Mouse (Mus musculus) bone marrow macrophage, adult 2 months (primary cell): ENCODE measurements around the gene Acsm1. TPM values are rescaled to one million over a fixed set of nuclear protein-coding genes. Genes with fewer than 3 reads are reported as not detected.
"Not testable (repeated sequence)": the region's sequence is repeated elsewhere in the genome, so short reads cannot be mapped to it uniquely, and the experiment has no call there.

ENCODE experiments used
- H3K27ac ChIP-seq: 2 replicates; pipeline ENCODE4 v1.5.1; 2012; ENCODE audit warnings: low read depth, low read length; ENCODE audit not compliant: insufficient read depth
- H3K4me1 ChIP-seq: 2 replicates; pipeline ENCODE4 v1.6.1; 2012; ENCODE audit warnings: low read length; ENCODE audit not compliant: control insufficient read depth, insufficient read depth
- H3K4me3 ChIP-seq: 2 replicates; pipeline ENCODE4 v1.5.1; 2012; ENCODE audit warnings: mild to moderate bottlenecking, low read length, moderate library complexity; ENCODE audit not compliant: insufficient read depth
- CTCF ChIP-seq: IDR thresholded peaks from 2 replicates; pipeline ENCODE4 v1.5.1; 2012; ENCODE audit warnings: low read depth, mild to moderate bottlenecking, low read length, moderate library complexity
- POLR2A ChIP-seq: IDR thresholded peaks from 2 replicates; pipeline ENCODE4 v1.6.1; 2012; ENCODE audit warnings: mild to moderate bottlenecking, low read depth, low read length, borderline replicate concordance
- polyA plus RNA-seq: library from polyadenylated mRNA; stranded (reverse); fragments of >200 nt; gene quantifications from 2 replicates; pipeline ENCODE4 v1.2.4, GENCODE M21; 2012; ENCODE audit not compliant: missing spikeins, insufficient read depth, insufficient read length

The Acsm1 gene
- polyA plus RNA-seq = not detected in 2 replicates

- no peak within 1 kb of the TSS for H3K4me3 ChIP-seq
- H3K27ac ChIP-seq = no peak within 1 kb of the TSS
- H3K4me1 ChIP-seq = no peaks in the 10 kb centered on the region
- TF ChIP-seq POLR2A (no peak), CTCF (no peak)
Measured at GRCm38 (mm10) chr7:119606664-119607076, at the start of gene Acsm1. TSS of gene Acsm1 (plus strand) at chr7:119607026.

- TF ChIP-seq CTCF (no peak), POLR2A (no peak)
Measured at GRCm38 (mm10) chr7:119559789-119560451, 46.9 kb upstream of the Acsm1 start.

GRCm38 (mm10) chr7:119560452-119560835 lies 46.4 kb upstream of the Acsm1 start:
- no peak for TF ChIP-seq POLR2A
- no peak for TF ChIP-seq CTCF
- no peaks in the 10 kb centered on the region for H3K4me1 ChIP-seq

More at GRCm38 (mm10) chr7:119559789-119560451, 46.9 kb upstream of the Acsm1 start:
- H3K27ac ChIP-seq = no peak overlapping the region
- H3K4me3 ChIP-seq = no peak overlapping the region
- no peaks in the 10 kb centered on the region for H3K4me1 ChIP-seq

GRCm38 (mm10) chr7:119561441-119561840 lies 45.4 kb upstream of the Acsm1 start:
- H3K4me1 ChIP-seq = no peaks in the 10 kb centered on the region
- no peak overlapping the region for H3K4me3 ChIP-seq
- H3K27ac ChIP-seq = no peak overlapping the region
- no peak for TF ChIP-seq CTCF
- TF ChIP-seq POLR2A = no peak

More at GRCm38 (mm10) chr7:119560452-119560835, 46.4 kb upstream of the Acsm1 start:
- Histone ChIP-seq H3K27ac (no peak overlapping the region), H3K4me3 (no peak overlapping the region)

GRCm38 (mm10) chr7:119562476-119562875 lies 44.4 kb upstream of the Acsm1 start:
- not testable (repeated sequence) for H3K4me3 ChIP-seq, H3K27ac ChIP-seq

GRCm38 (mm10) chr7:119594530-119595107 lies 12.2 kb upstream of the Acsm1 start:
- H3K27ac ChIP-seq = no peak overlapping the region
- TF ChIP-seq CTCF = no peak
- no peak for TF ChIP-seq POLR2A
- H3K4me1 ChIP-seq = no peaks in the 10 kb centered on the region
- H3K4me3 ChIP-seq = no peak overlapping the region

More at GRCm38 (mm10) chr7:119562476-119562875, 44.4 kb upstream of the Acsm1 start:
- H3K4me1 ChIP-seq = not testable (repeated sequence)

- no peak overlapping the region for H3K4me3 ChIP-seq
- no peak overlapping the region for H3K27ac ChIP-seq
- no peaks in the 10 kb centered on the region for H3K4me1 ChIP-seq
- TF ChIP-seq POLR2A (no peak), CTCF (no peak)
Measured at GRCm38 (mm10) chr7:119595306-119595705, 11.5 kb upstream of the Acsm1 start.

GRCm38 (mm10) chr7:119596536-119596935 lies 10.3 kb upstream of the Acsm1 start:
- TF ChIP-seq POLR2A = no peak
- no peak for TF ChIP-seq CTCF
- no peaks in the 10 kb centered on the region for H3K4me1 ChIP-seq
- no peak overlapping the region for H3K4me3 ChIP-seq
- H3K27ac ChIP-seq = no peak overlapping the region

- TF ChIP-seq CTCF (no peak), POLR2A (no peak)
- Histone ChIP-seq H3K27ac (no peak overlapping the region), H3K4me1 (no peaks in the 10 kb centered on the region), H3K4me3 (no peak overlapping the region)
Measured at GRCm38 (mm10) chr7:119601195-119601953, 5.5 kb upstream of the Acsm1 start.

GRCm38 (mm10) chr7:119601954-119602317 lies 4.9 kb upstream of the Acsm1 start:
- no peak for TF ChIP-seq POLR2A
- TF ChIP-seq CTCF = no peak
- Histone ChIP-seq H3K27ac (no peak overlapping the region), H3K4me1 (no peaks in the 10 kb centered on the region), H3K4me3 (no peak overlapping the region)
